Mouse (Mus musculus) heart, adult 9 months (tissue): ENCODE measurements around the gene Timm10b.
A peak's percentile ranks its signal among the peaks of the same experiment; 100 is the strongest.

Source experiments
- DNase-seq, 2 experiments: peaks; one replicate each; pipeline ENCODE4 v3.0.0; 2022; ENCODE audit warnings: low spot score in 2 of 2

Timm10b gene

DNA sequence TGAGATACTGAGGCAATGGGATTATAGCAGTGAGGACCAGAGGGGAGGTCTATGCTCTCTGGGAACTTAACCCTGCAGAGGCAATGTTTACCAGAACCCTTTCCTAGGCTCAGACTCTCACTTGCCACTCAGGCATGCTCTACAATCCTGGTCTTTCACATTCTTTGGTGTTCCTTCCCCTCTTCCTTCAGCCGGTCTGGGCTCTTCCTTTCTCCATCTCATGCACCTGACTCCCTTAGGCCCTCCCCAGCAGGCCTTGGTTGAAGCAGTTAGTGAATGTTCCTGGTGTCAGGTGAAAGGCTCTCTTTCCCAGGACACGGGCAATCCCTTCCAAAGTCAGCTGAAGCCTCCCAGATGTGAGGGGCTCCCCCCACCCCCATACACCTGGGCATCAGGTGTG lies at the start of gene Timm10b:
Gene Timm10b, plus strand, starts transcription at position 301 of the 400 bp plus-strand sequence.
- DNase-seq: no peak

DNA sequence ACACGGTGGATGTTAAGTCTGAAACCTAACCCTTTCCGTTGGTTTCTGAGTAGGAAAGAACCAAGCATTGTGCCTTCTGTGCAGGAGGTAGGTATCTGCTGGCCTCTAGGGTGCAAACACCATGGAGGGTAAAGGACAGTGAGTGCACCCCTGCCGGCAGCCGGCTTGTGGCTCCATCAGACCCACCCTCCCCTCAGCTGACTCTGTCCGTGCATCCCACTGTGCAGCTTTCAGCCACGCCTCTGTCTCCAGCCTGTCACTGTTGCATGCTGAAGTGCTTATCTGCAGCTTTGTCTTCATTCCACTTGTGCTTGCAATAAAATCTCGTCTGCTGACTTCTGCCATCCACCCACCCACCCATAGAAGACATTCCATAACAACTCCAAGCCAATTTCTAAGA lies 49.8 kb upstream of the Timm10b start:
- no peak for DNase-seq

DNA sequence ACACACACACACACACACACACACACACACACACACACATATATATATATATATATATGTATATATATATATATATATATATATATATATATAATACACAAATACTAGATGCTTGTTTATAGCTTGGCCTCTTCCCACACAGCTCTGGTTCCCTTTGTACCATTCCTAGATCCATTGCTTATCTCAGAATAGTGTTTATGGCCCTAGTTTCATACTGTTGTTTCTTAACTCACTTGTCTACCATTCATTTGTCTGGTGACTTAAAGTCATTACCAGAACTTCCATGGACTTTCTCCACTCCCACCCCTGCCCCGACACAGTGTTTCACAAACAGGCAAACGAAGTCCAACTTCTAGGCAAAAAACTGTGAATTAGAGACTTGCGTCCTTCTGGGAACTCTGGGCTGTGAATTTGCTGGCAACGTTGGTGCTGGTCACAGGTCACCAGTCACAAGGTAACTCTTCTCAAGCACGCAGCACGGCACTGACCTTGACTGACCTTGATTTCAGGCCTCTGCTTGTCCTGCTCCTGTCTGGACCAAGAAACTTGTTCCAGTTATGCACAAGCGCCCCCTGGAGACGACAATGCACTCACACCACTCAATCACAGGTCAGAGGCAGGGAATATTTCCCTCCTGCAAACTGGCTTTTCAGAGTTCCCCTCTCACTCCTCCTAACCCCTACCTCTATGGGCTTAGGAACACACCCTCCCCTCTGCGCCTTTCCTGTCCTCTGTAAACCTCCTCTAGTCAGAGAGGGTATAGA lies 36.8 kb upstream of the Timm10b start:
- peak; percentile 33 to 65 for DNase-seq

DNA sequence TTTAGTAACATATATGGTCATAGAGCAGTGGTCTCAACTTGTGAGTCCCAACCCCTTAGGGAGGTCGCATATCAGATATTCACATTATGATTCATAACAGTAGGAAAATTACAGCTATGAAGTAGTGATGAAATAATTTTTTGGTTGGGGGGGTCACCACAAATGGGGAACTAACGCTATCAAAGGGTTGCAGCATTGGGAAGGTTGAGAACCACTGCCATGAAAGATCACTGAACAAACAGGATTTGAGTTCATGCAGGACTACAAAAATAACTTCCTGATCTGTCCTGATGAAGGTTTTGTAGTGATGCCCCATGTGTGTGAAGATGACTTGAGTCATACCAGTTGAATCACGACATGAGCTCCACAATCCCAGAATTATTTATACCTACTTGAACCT lies 31.4 kb upstream of the Timm10b start:
- no peak for DNase-seq

DNA sequence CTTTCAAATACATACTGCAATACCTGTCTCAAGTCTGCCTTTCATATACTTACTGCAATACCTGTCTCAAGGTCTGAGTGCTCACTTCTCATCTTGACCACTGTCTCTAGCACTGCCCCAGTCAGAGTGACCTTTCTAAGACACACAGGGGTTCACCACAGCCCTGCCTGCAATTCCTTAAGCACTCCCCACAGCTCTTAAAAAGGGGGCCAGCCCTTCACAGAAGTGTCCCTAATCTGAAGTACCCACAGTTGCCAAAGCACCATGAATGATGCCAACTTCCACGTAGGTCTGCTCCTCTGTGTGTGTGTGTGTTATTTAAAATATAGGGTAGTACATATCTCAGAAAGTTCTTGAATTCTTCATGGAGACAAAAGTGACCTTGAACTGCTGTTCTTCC lies 28.1 kb upstream of the Timm10b start:
- no peak for DNase-seq

DNA sequence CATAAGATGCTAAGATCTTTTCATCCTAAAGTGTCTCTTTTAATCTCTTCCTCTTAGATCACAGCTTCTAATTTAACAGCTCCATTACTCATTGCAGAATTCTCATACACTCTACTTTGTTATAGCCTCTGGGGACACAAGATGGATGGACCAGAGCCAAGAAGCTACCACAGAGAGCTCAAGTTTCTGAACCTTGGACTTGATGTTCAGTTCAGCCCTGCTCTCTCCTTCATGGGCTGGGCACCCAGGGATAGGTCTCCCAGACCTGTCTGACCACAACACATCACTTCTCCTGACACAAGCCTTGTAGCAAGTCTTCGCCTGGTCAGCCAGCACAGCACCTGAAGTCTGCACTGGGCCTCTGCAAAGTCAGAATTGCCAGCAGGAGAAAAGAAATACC lies 25.5 kb upstream of the Timm10b start:
- DNase-seq: no peak

DNA sequence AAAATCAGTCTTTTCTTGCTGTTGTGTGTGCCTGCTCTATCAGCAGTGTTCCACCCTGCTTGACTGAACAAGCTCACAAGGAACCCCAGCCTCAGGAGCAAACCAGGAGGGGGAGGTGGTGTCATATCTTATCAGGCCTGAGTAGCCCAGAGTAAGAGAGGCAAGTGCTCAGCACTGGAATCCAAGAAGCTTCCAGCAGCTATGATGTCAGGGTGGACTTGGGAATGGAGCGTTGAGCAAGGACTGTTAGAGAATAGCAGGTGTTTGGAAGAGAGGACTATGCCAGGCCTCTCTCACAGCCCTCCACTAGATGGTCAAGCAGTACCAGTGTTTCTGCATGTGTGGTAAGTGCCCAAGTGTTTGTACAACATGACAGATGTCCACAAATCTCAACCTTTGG lies 24.1 kb upstream of the Timm10b start:
- no peak for DNase-seq

DNA sequence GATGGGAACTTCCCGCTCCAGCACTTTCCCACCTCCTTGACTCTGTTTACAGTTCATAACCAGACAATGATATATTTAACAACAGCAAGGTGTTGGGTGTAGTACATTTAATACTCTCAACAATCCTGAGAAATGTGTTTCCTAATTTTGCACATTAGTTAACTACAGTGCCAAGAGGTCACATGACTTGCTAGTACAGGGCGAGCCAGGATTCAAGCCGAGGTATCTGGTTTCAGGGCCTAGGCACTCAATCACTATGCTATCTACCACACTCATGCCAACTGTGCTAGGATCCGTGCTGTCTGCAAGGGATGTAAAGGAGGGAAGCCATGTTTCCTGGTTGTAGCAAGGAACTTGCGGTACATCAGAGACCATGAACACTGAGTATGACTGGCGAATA lies 23.3 kb upstream of the Timm10b start:
- DNase-seq: peak in 1 of 2 experiments; percentile 33

DNA sequence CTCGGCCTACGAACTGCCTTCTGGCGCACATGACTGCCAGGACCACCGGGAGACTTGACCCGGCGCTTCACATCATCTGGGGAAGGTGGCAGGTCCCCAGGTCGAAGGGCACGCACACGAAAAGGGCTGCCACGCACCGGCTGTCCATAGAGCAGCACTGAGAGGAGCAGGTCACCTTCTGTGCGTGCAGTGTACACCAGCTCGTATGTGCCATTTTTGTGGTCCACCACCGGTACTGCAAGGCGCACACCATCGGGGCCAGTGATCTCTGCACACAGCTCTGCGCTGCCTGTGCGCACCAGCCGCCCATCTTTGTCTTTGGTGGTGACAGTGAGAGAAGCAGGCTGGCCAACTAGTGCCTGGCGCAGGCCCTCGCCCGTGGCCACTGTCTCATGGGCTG lies 22.0 kb upstream of the Timm10b start:
- DNase-seq: no peak

DNA sequence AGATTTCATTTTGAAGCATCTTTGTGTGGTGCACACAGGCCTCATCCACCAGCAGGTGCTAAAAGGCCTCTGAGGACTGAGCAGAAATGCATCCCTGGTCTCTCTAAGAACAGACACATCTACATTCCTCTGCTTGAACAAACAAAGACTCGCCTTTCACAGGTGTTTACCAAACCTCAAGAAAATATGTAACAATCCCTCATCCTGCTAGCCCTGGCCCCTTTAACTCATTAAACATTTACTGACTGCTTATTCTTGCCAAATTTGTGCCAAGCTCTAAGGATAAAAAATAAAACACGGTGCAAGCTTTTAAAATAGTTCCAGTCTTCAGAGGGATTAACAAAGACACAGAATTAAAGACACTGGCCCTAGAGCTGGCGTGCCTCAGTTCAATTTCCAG lies 20.2 kb upstream of the Timm10b start:
- no peak for DNase-seq

DNA sequence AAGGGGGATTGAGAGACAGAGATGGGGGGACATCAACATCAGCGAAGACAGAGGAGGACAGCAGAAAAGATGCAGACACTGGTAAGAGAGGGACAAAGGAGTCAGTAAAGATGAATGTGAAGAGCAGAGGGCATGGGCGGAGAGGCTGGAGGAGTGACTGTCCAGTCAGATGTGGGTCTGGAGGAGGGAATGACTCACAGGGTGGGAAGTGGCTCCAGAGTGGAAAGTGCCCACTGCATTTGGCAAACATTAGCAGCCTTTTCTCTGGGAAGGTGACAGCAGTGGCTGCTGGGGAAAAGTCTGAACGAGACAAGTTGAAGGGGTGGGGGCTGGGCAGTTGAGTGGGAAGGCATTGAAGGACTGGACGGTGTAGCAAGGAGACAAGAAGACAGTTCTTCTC lies 18.8 kb upstream of the Timm10b start:
- DNase-seq: no peak

DNA sequence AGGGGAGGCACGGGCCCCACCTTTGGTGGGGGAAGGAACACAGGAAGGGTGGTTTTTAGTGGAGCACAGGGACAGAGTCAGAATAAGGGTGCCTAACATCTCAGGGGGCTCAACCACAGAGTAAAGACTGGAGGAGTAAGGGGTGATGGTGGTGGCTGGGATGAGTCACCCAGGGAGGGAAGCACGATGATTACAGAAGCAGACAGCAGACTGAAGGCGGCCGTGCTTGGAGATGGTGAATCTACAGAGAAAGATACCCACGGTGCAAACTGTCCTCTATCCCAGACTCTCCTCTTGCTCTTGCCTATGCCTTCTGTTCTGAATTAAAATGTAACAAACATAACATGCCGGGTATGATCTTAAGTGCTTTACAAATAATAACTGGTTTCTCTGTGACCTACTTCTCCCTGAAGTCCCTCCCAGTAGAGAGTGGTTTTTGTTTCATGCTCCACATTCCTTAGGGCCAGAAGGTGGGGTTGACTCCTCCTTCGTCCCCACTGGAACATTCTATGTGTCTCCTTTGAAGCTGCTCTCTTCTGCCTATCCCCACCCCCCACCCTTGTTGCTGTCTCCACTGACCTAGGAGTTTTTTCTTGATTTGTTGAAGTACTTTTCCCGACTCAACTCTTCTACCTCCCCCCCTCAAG lies 18.1 kb upstream of the Timm10b start:
- no peak for DNase-seq

DNA sequence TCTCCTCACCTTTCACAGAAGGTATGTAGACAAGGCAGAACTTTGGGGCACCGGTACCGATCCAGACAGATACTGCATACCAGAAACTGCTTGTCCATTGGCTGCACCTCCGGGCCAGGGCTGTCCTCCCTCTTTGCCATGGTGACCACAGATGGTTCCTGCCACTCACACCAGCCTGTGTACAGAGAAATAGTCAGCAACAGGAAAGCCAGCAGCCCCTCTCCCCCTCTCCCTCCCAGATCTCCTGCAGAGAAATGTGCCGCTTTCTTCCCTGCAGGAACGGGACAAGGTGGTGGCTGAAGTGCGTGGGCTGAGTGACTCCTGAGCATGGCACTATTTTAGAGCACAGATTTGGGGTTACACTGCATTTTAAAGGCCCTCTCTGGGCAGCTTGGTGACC lies 14.5 kb upstream of the Timm10b start:
- no peak for DNase-seq

DNA sequence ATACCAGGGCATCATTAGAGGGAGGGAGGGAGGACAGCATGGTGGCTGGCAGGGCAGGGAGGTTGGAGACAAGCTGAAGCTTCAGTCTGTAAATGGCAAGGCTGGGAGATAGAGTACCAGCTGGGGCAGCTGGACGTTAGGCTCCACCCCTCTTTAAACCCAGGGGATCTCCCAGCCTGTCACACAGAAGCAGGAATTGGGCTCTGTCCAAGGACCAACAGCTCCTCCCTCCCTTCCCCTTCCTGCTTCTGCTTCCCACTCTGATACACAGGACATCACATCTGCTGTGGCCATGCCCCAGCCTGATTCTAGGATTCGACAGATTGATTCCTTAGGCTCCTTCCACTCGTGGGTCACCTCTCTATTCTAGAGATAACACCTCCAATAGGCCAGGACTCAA lies 11.2 kb upstream of the Timm10b start:
- DNase-seq: peak; percentile 86 to 89

DNA sequence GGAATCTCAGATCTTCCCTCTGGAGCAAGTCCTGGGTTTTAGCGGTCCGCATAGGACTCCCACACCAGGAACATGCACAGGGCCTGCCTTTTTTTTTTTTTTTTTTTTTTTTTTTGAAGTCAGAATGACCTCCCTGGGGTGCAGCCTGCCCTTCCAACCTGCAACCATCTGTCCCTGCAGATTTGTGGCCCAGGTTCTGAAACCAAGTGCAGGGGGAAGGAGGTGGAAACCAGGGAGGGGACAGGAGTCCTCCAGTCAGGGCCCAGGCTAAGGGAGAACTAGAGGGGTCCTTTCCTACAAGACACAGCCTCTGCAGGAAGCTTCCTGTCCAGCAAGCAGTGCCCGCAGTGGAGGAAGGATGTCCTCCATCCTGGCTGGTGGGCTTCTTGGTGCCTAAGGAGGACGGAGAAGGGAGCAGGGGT lies 7.3 kb upstream of the Timm10b start:
- peak in 1 of 2 experiments; percentile 39 for DNase-seq

DNA sequence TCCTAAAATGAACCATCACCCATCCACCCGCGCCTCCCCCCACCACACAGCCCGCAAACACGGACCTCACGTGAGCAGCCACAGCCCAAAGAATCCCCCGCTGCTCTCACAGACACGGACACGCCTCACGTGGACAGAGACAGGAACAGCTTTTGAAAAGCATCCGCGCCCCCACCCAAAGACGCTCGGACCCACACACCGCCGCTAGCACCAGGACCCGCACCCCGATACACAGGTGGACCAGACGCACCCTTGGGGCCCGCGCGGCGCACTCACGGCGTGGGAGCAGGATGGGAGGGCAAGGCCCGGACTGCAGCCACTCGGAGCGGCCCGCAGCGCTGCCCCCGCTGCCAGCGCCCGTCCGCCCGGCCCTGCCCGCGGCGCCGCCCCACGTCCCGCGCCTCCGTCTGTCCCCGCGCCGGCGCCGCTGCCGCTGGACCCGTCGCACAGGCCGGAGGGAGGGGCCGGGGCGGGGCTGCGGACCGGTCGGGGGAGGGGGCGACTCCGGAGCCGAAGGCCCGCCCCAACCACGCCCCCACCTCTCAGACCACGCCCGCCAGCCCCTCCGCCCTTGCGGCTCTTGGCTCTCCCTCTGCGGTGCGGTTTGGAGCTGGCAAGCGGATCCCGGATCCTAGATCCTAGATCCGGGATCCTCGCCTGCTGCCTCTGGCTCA lies 6.6 kb upstream of the Timm10b start, which contains the start of gene Trim3:
Gene Trim3, minus strand, starts transcription at position 445 of the 674 bp plus-strand sequence.
- peak; percentile 90 to 91 for DNase-seq

DNA sequence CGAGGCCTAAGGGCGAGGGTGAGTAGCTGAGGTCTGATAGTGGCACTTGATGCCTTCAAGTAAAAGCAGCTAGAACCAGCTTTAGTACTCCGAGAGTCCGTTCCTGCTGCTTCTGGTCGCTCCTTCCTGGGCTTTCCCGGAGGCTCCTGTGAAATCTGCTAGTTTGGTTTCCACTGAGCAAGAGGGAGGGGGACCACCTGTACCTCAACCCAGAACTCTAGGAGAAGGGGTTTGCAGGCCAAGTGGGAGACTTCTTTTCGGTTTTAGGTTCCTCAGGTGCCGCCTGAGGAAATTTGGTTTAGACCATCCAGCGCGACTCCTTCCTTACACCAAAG lies 6.1 kb upstream of the Timm10b start:
- no peak for DNase-seq

DNA sequence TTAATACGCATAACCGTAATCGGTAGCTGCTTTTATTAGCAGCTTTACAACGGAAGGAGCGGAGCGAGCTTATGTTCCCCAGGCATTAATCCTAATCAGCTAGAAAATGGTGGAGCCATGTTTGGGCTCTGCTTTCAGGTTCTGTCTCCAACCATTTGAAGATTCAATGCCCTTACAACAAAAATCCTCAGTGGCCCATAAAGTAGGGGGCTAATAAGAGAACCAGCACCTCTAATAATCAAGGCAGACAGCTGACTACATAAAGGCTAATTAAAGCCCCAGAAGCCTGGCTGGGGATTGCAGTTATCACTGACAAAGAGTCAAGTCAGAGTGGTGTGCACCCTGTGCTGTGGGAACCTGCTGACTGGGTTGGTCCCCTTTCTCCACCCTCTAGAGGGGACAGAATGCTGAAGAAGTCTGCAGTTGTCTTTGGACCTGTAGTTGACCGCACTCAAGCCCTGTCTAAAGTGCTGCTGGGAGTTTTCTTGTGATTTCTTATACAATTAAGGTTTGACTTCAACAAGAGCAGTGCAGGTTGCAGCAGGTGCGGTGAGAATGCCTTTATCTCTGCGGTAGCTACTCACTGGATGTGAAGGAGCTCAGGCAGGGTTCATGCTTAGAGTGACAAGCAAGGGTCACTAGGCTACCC lies 5.5 kb upstream of the Timm10b start:
- no peak for DNase-seq

DNA sequence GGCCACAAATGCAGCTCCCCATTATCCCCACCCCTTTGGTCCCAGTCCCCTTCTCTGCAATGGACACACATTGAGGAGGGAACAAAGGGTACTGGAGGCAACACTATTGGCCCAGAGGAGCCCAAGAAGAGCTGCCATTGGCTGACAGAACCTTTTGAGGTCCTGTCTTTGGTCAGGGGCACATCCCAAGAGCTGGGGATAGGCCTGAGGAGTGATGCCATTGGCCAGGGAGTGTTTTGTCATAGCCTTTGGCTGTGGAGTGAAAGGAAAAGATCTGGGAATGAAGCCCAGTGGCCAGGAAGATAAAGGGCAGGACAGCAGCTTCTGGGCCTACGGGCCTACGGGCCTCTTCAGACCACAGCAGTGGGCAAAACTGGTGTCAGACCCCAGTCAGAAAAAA lies 4.1 kb upstream of the Timm10b start:
- peak; percentile 35 to 39 for DNase-seq

DNA sequence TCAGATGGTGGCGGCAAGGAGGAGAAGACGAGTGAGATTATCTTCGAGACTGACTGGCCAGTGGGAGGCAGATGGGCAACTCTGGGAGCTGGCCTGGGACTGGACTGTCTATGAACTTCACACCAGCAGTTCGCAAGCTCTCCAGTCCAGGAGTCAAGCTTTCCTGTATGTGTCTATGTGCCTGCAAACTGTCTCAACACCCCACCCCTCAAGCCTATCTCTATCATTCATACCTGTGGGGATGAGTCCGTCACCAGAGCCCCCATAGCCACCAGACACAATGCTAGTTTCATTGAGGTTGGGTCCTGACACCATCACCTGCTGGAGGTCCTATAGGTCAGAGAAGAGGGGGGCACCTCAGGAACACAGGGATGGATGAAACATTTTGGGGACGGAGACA lies 1.1 kb upstream of the Timm10b start:
- no peak for DNase-seq

DNA sequence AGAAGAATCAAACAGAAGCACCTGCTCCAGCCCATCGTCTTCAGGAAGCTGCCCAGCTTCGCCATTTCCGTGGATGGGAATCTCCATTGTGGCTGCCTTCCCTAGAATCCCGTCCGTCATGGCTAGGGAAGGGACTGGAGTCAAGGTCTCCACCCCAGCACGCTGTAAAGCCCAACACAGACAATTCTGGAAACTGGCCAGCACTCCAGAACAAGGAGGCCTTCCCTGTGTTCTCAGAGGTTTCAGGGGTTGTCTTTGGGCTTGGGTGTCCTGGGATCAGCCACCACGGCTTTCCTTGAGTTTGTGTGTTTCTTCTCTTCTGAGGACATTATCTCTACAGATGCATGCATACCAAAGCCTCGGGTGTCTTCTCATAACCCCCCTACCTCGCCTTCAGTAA lies 552 bp upstream of the Timm10b start:
- no peak for DNase-seq

DNA sequence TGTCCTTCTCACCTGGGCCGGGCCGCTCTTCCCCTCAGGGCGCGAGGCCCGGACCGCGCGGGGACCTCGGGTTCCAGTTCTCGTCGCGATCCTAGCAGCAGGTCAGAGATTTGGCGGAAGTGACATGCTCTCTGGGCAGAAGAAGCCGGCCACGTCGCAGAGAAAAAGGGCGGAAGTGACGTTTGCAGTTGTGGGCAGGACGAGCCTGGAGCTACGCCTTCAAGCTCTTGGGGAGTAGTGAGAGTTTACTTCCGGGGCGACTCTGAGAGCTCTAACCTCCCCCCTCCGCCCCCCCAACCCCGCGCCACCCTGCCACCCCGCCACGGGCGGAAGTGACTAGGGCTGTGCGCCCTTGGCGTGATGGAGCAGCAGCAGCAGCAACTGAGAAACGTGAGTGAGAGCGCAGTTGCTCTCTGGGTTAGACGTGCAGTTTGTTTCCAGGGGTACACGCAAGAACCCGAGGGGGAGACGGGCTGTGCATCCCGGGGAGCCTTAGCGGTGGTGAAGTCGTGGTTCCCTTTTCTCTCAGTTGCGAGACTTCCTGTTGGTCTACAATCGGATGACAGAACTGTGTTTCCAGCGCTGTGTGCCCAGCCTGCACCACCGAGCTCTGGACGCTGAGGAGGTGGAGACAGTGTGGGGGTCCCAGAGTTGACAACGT lies 507 bp downstream of the Timm10b start, which contains the start of the genes Arfip2 and Gm45799:
Gene Arfip2, minus strand, starts transcription at position 184 of the 661 bp plus-strand sequence.
Gene Gm45799, plus strand, starts transcription at position 320 of the 661 bp plus-strand sequence.
- peak; percentile 95 to 98 for DNase-seq
